ENCODE assay signal across 8 mouse cellular contexts in genomic region chr8:119887130-119887529, GRCm38 (mm10). TPM values are rescaled to one million over a fixed set of nuclear protein-coding genes. Genes with fewer than 3 reads are reported as not detected.
DNase-seq lines count a peak whose midpoint lies in the region; ATAC-seq lines count a peak whose summit lies in the region.

No protein-coding gene starts in this region.

- peak; percentile 79 for ATAC-seq in megakaryocyte, adult 5-6 weeks (ENCODE audit: poor library complexity, severe bottlenecking)

- peak; percentile 63 to 75 for DNase-seq in cerebellum, postnatal 14 days
- no peak for DNase-seq in cerebellum, adult 8-10 months
- peak; percentile 32 to 42 for DNase-seq in layer of hippocampus, postnatal 10 days (ENCODE audit: low spot score in 2 of 2)
- no peak for DNase-seq in layer of hippocampus, adult 9-11 months
- DNase-seq in MEL-GATA-1-ER (ENCODE audit: extremely low read depth, low read depth), result peak; percentile 9
- DNase-seq in gastrocnemius, postnatal 36 days, result peak; percentile 16 to 42
- DNase-seq in adipocyte (ENCODE audit: low spot score), result no peak

- intact Hi-C loops in gastrocnemius, postnatal 36 days (cut with DNase I), result no loop called here

RNA-seq across cellular contexts. Expression of gene Usp10, which starts 23.0 kb away (rescaled TPM):
- total RNA-seq in layer of hippocampus, postnatal 10 days (2021), result 100 to 1,000 TPM in 1 of 2 experiments, 10 to 100 TPM in 1; 94.9 to 104 TPM
- 10 to 100 TPM; 51.0 to 57.1 TPM for total RNA-seq in gastrocnemius, postnatal 36 days (2021)
- 24.9 and 31.9 TPM in 2 replicates for total RNA-seq in megakaryocyte, adult 5-6 weeks (2015)
- 13.3 and 20.1 TPM in 2 replicates for total RNA-seq in megakaryocyte, adult 5-6 weeks (2017)

RNA-seq across cellular contexts. Expression of gene Gm20388, which starts 23.5 kb away (rescaled TPM):
- not detected for total RNA-seq in layer of hippocampus, postnatal 10 days (2021)
- total RNA-seq in gastrocnemius, postnatal 36 days (2021), result 1 to 10 TPM; 6.8 to 7.8 TPM
- 7.6 and 12.8 TPM in 2 replicates for total RNA-seq in megakaryocyte, adult 5-6 weeks (2015)
- 10.6 and 15.5 TPM in 2 replicates for total RNA-seq in megakaryocyte, adult 5-6 weeks (2017)

RNA-seq across cellular contexts. Expression of gene Klhl36, which starts 25.1 kb away (rescaled TPM):
- total RNA-seq in layer of hippocampus, postnatal 10 days (2021), result 1 to 10 TPM; 7.4 to 9.3 TPM
- total RNA-seq in gastrocnemius, postnatal 36 days (2021), result 1 to 10 TPM; 1.0 to 1.4 TPM
- 2.7 and 5.5 TPM in 2 replicates for total RNA-seq in megakaryocyte, adult 5-6 weeks (2015)
- 8.5 and 9.2 TPM in 2 replicates for total RNA-seq in megakaryocyte, adult 5-6 weeks (2017)

RNA-seq across cellular contexts. Expression of gene Cotl1, which starts 46.8 kb away (rescaled TPM):
- 100 to 1,000 TPM; 129 to 134 TPM for total RNA-seq in layer of hippocampus, postnatal 10 days (2021)
- total RNA-seq in gastrocnemius, postnatal 36 days (2021), result 1 to 10 TPM; 4.8 to 6.6 TPM
- 526 and 619 TPM in 2 replicates for total RNA-seq in megakaryocyte, adult 5-6 weeks (2015)
- 490 and 532 TPM in 2 replicates for total RNA-seq in megakaryocyte, adult 5-6 weeks (2017)

Comparison
In these comparisons a context has a peak if more than half of its experiments do, and no peak if none do; other contexts are left out.
1. DNase-seq: peak in cerebellum, postnatal 14 days (2 of 2), layer of hippocampus, postnatal 10 days (2 of 2), MEL-GATA-1-ER (single experiment) and gastrocnemius, postnatal 36 days (2 of 2); none in cerebellum, adult 8-10 months (single experiment), layer of hippocampus, adult 9-11 months (single experiment) and adipocyte (single experiment).
2. RNA of gene Gm20388, which starts 23.5 kb away (total RNA-seq): 7.6 to 15.5 TPM in megakaryocyte, adult 5-6 weeks and 6.8 to 7.8 TPM in gastrocnemius, postnatal 36 days; not detected in layer of hippocampus, postnatal 10 days; every median in the first group is over 4 times any median in the second.